Mouse (Mus musculus): ENCODE results near the gene Dnm3. TPM values are rescaled to one million over a fixed set of nuclear protein-coding genes. Genes with fewer than 3 reads are reported as not detected.

Gene Dnm3
- total RNA-seq, 1 experiment from 2014 or later, result 1.5 TPM

GRCm38 (mm10) chr1:161999882-162000371, 477.9 kb downstream of the Dnm3 start:
- ATAC-seq (replicated peaks; ENCODE audit: insufficient number of reproducible peaks, low FRiP score, low TSS enrichment, poor library complexity, severe bottlenecking), result 0 out of 2 replicates have a peak, but pooled peaks have one; percentile 30

- ATAC-seq (replicated peaks; ENCODE audit: insufficient number of reproducible peaks, low FRiP score, low TSS enrichment, poor library complexity, severe bottlenecking), result 0 out of 2 replicates have a peak, but pooled peaks have one; percentile 18
These were observed 478.5 kb downstream of the Dnm3 start for GRCm38 (mm10) chr1:161999338-161999737.

GRCm38 (mm10) chr1:161998781-161999180, 479.1 kb downstream of the Dnm3 start:
- ATAC-seq (replicated peaks; ENCODE audit: insufficient number of reproducible peaks, low FRiP score, low TSS enrichment, poor library complexity, severe bottlenecking), result peak; percentile 76

GRCm38 (mm10) chr1:161992389-161992788, 485.4 kb downstream of the Dnm3 start:
- ATAC-seq (replicated peaks; ENCODE audit: insufficient number of reproducible peaks, low FRiP score, low TSS enrichment, poor library complexity, severe bottlenecking), result no peak

- no peak for ATAC-seq (replicated peaks; ENCODE audit: insufficient number of reproducible peaks, low FRiP score, low TSS enrichment, poor library complexity, severe bottlenecking)
These were observed 486.0 kb downstream of the Dnm3 start for GRCm38 (mm10) chr1:161991846-161992245.

GRCm38 (mm10) chr1:161990684-161991578, 486.9 kb downstream of the Dnm3 start:
- no peak for ATAC-seq (replicated peaks; ENCODE audit: insufficient number of reproducible peaks, low FRiP score, low TSS enrichment, poor library complexity, severe bottlenecking)

- no peak for ATAC-seq (replicated peaks; ENCODE audit: insufficient number of reproducible peaks, low FRiP score, low TSS enrichment, poor library complexity, severe bottlenecking)
These were observed 493.8 kb downstream of the Dnm3 start for GRCm38 (mm10) chr1:161983979-161984566.

- ATAC-seq (replicated peaks; ENCODE audit: insufficient number of reproducible peaks, low FRiP score, low TSS enrichment, poor library complexity, severe bottlenecking), result no peak
These were observed 494.4 kb downstream of the Dnm3 start for GRCm38 (mm10) chr1:161983451-161983850.

- ATAC-seq (replicated peaks; ENCODE audit: insufficient number of reproducible peaks, low FRiP score, low TSS enrichment, poor library complexity, severe bottlenecking), result no peak
These were observed 497.1 kb downstream of the Dnm3 start for GRCm38 (mm10) chr1:161980626-161981298.

GRCm38 (mm10) chr1:161980046-161980445, 497.8 kb downstream of the Dnm3 start:
- ATAC-seq (replicated peaks; ENCODE audit: insufficient number of reproducible peaks, low FRiP score, low TSS enrichment, poor library complexity, severe bottlenecking), result no peak

GRCm38 (mm10) chr1:161979536-161979935, 498.3 kb downstream of the Dnm3 start, which contains the start of gene 4930558K02Rik:
Gene 4930558K02Rik (minus strand): TSS chr1:161979636.
- ATAC-seq (replicated peaks; ENCODE audit: insufficient number of reproducible peaks, low FRiP score, low TSS enrichment, poor library complexity, severe bottlenecking), result no peak

- no peak for ATAC-seq (replicated peaks; ENCODE audit: insufficient number of reproducible peaks, low FRiP score, low TSS enrichment, poor library complexity, severe bottlenecking)
These were observed 499.6 kb downstream of the Dnm3 start for GRCm38 (mm10) chr1:161978173-161978700.

- ATAC-seq (replicated peaks; ENCODE audit: insufficient number of reproducible peaks, low FRiP score, low TSS enrichment, poor library complexity, severe bottlenecking), result no peak
These were observed 500.5 kb downstream of the Dnm3 start for GRCm38 (mm10) chr1:161977331-161977730.

- peak; percentile 82 for ATAC-seq (replicated peaks; ENCODE audit: insufficient number of reproducible peaks, low FRiP score, low TSS enrichment, poor library complexity, severe bottlenecking)
These were observed 501.3 kb downstream of the Dnm3 start for GRCm38 (mm10) chr1:161976255-161977182.

GRCm38 (mm10) chr1:161972233-161972632, 505.6 kb downstream of the Dnm3 start:
- ATAC-seq (replicated peaks; ENCODE audit: insufficient number of reproducible peaks, low FRiP score, low TSS enrichment, poor library complexity, severe bottlenecking), result no peak

- no peak for ATAC-seq (replicated peaks; ENCODE audit: insufficient number of reproducible peaks, low FRiP score, low TSS enrichment, poor library complexity, severe bottlenecking)
These were observed 507.0 kb downstream of the Dnm3 start for GRCm38 (mm10) chr1:161970874-161971273.

GRCm38 (mm10) chr1:161968589-161969407, 509.0 kb downstream of the Dnm3 start, which contains the start of gene Pigc:
Gene Pigc (plus strand): TSS chr1:161969186.
- peak; percentile 94 for ATAC-seq (replicated peaks; ENCODE audit: insufficient number of reproducible peaks, low FRiP score, low TSS enrichment, poor library complexity, severe bottlenecking)
